Mouse (Mus musculus) cerebellum, postnatal 4 days (tissue): ENCODE measurements around the gene Nomo1.
A peak's percentile ranks its signal among the peaks of the same experiment; 100 is the strongest.

ENCODE experiments used
- DNase-seq, 2 experiments: peaks; one replicate each; pipeline ENCODE4 v3.0.0; 2022; ENCODE audit warnings: low spot score in 2 of 2, mixed read lengths in 1 of 2

Gene Nomo1

GRCm38 (mm10) chr7:46033109-46033869 is at the start of gene Nomo1:
TSS of gene Nomo1 (plus strand) at chr7:46033698.
- peak; percentile 88 to 93 for DNase-seq

GRCm38 (mm10) chr7:45986893-45987292 is 46.6 kb upstream of the Nomo1 start:
- DNase-seq: no peak

GRCm38 (mm10) chr7:45988344-45988743 is 45.2 kb upstream of the Nomo1 start:
- DNase-seq: no peak

- DNase-seq: no peak
These were observed 41.0 kb upstream of the Nomo1 start for GRCm38 (mm10) chr7:45992470-45992869.

GRCm38 (mm10) chr7:46000577-46000976 is 32.9 kb upstream of the Nomo1 start:
- DNase-seq: no peak

GRCm38 (mm10) chr7:46002748-46003147 is 30.8 kb upstream of the Nomo1 start:
- no peak for DNase-seq

- DNase-seq: peak in 1 of 2 experiments; percentile 74
These were observed 23.9 kb upstream of the Nomo1 start for GRCm38 (mm10) chr7:46009578-46009977.

- no peak for DNase-seq
These were observed 21.4 kb upstream of the Nomo1 start for GRCm38 (mm10) chr7:46012121-46012520.

GRCm38 (mm10) chr7:46013266-46014010 is 20.1 kb upstream of the Nomo1 start:
- DNase-seq: no peak

GRCm38 (mm10) chr7:46019594-46019993 is 13.9 kb upstream of the Nomo1 start:
- no peak for DNase-seq

GRCm38 (mm10) chr7:46021951-46022350 is 11.5 kb upstream of the Nomo1 start:
- DNase-seq: no peak

- no peak for DNase-seq
These were observed 8.1 kb upstream of the Nomo1 start for GRCm38 (mm10) chr7:46025436-46025835.

GRCm38 (mm10) chr7:46028681-46029080 is 4.8 kb upstream of the Nomo1 start:
- no peak for DNase-seq

GRCm38 (mm10) chr7:46029299-46030144 is 4.0 kb upstream of the Nomo1 start:
- DNase-seq: no peak

- DNase-seq: no peak
These were observed 3.4 kb upstream of the Nomo1 start, which contains the start of gene Abcc6 for GRCm38 (mm10) chr7:46030145-46030488. TSS of gene Abcc6 (minus strand) at chr7:46030302.

- DNase-seq: no peak
These were observed 2.4 kb upstream of the Nomo1 start for GRCm38 (mm10) chr7:46031075-46031474.

- DNase-seq: no peak
These were observed 406 bp downstream of the Nomo1 start for GRCm38 (mm10) chr7:46033870-46034337.

GRCm38 (mm10) chr7:46034991-46035390 is 1.5 kb downstream of the Nomo1 start:
- DNase-seq: no peak

- DNase-seq: no peak
These were observed 2.0 kb downstream of the Nomo1 start for GRCm38 (mm10) chr7:46035468-46035867.

- no peak for DNase-seq
These were observed 3.9 kb downstream of the Nomo1 start for GRCm38 (mm10) chr7:46037433-46037832.

- DNase-seq: no peak
These were observed 6.4 kb downstream of the Nomo1 start for GRCm38 (mm10) chr7:46039873-46040272.

GRCm38 (mm10) chr7:46044106-46044505 is 10.6 kb downstream of the Nomo1 start:
- no peak for DNase-seq
